Mouse (Mus musculus) kidney, adult 2 months (tissue): Measurements from ENCODE around the gene Fam178b. TPM values are rescaled to one million over a fixed set of nuclear protein-coding genes. Genes with fewer than 3 reads are reported as not detected.

Experiments
- DNase-seq: peaks from one replicate; pipeline ENCODE4 v3.0.0; 2021
- H3K27ac ChIP-seq: fragments of 200-500 bp; 2 replicates; pipeline ENCODE4 v1.5.1; 2012; ENCODE audit warnings: low read depth, low read length, control low read depth, inconsistent platforms; ENCODE audit not compliant: insufficient read depth
- H3K27me3 ChIP-seq: fragments of 200-500 bp; replicated peaks from 2 replicates; pipeline ENCODE4 v1.6.1; 2012; ENCODE audit warnings: mild to moderate bottlenecking, moderate library complexity, low read length, inconsistent platforms; ENCODE audit not compliant: control insufficient read depth, insufficient read depth
- H3K36me3 ChIP-seq: fragments of 200-500 bp; 2 replicates; pipeline ENCODE4 v1.6.1; 2012; ENCODE audit warnings: mild to moderate bottlenecking, moderate library complexity, low read length, inconsistent platforms; ENCODE audit not compliant: control insufficient read depth, insufficient read depth
- H3K4me1 ChIP-seq: fragments of 200-500 bp; 2 replicates; pipeline ENCODE4 v1.6.1; 2011; ENCODE audit warnings: low read length; ENCODE audit not compliant: control insufficient read depth, insufficient read depth
- H3K4me3 ChIP-seq: fragments of 200-500 bp; 2 replicates; pipeline ENCODE4 v1.5.1; 2011; ENCODE audit warnings: mild to moderate bottlenecking, low read depth, low read length, control low read depth; ENCODE audit not compliant: insufficient read depth
- CTCF ChIP-seq: fragments of 200-500 bp; conservative IDR thresholded peaks from 2 replicates; pipeline ENCODE4 v1.5.1; 2011; ENCODE audit warnings: low read depth, mild to moderate bottlenecking, control low read depth, low read length, moderate library complexity, mixed read lengths; ENCODE audit not compliant: insufficient read depth, insufficient read length
- POLR2A ChIP-seq: fragments of 200-500 bp; IDR thresholded peaks from one replicate; pipeline ENCODE4 v1.6.1; 2011; ENCODE audit warnings: low read depth, low read length, control low read depth
- WGBS: fragments of 180-500 bp; shearing (Covaris S2); methylation state at CpG from one replicate; pipeline ENCODE4 v1.1.7; 2018; 5-methylcytosine and 5-hydroxymethylcytosine counted together
- polyA plus RNA-seq: library from polyadenylated mRNA; depleted of rRNA; stranded (reverse); fragments of >200 nt; gene quantifications from 2 replicates; pipeline ENCODE4 v1.2.3, GENCODE M21; 2012

Gene Fam178b
- polyA plus RNA-seq, 1 experiment = 1.1 TPM

DNA sequence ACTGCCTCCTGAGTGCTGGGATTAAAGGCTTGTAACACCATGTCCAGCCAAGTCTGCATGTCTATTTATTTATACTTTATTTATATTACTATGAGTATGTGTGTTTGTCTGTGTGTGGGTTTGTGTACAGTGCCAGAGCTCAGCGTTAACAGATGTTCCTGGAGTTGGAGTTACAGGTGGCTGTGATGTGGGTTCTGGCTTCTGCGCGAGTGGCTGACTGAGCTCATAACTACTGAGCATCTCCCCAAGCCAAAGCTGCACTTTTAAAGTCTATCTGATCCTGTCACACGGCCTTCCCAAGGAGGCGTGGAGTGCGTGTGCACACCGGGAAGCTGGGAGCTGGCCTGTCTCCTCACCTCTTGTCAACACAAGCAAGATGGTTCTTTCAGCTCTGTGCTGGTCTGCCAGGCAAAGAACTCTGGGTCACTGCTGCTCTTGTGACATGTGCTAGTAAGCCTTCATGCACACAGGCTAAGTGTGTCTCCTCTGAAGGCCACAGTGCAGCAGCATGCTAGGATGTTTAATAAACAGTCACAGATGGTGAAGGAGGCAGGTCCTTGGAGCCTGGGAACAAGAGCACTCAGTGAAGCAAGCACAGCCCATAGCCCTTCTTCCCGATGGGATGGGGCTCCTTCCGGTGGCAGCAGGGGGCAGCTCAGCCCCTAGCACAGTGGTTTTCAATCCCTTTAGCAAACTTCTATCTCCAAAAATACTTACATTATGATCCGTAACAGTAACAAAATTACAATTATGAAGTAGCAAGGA, 87.6 kb downstream of the Fam178b start:
- Histone ChIP-seq H3K27me3 (no peaks in the 10 kb centered on the region), H3K4me3 (no peak overlapping the region), H3K27ac (no peak overlapping the region), H3K36me3 (no peaks in the 10 kb centered on the region), H3K4me1 (0 out of 2 replicates have a peak, but pooled peaks cover 3% of the 10 kb centered on the region)
- no peak for TF ChIP-seq POLR2A
- no peak for TF ChIP-seq CTCF
- WGBS = 69% methylated on average over 10 of the region's 10 CpGs
- DNase-seq = no peak

GRCm38 (mm10) chr1:36593099-36593498, 89.9 kb downstream of the Fam178b start:
- TF ChIP-seq CTCF (no peak), POLR2A (no peak)
- Histone ChIP-seq H3K36me3 (no peaks in the 10 kb centered on the region), H3K4me1 (peaks cover 10% of the 10 kb centered on the region; the same call in 1 of the 2 replicates), H3K27me3 (no peaks in the 10 kb centered on the region), H3K27ac (no peak overlapping the region), H3K4me3 (no peak overlapping the region)
- no peak for DNase-seq
- WGBS = 78% methylated on average over 1 of the region's 1 CpGs

GRCm38 (mm10) chr1:36591408-36591807, 91.6 kb downstream of the Fam178b start:
- no peak overlapping the region for H3K4me3 ChIP-seq
- no peak overlapping the region for H3K27ac ChIP-seq
- TF ChIP-seq POLR2A (no peak), CTCF (no peak)
- no peaks in the 10 kb centered on the region for H3K27me3 ChIP-seq
- DNase-seq = no peak
- peaks cover 10% of the 10 kb centered on the region; the same call in 1 of the 2 replicates for H3K4me1 ChIP-seq
- no peaks in the 10 kb centered on the region for H3K36me3 ChIP-seq
- 84% methylated on average over 2 of the region's 2 CpGs for WGBS

DNA sequence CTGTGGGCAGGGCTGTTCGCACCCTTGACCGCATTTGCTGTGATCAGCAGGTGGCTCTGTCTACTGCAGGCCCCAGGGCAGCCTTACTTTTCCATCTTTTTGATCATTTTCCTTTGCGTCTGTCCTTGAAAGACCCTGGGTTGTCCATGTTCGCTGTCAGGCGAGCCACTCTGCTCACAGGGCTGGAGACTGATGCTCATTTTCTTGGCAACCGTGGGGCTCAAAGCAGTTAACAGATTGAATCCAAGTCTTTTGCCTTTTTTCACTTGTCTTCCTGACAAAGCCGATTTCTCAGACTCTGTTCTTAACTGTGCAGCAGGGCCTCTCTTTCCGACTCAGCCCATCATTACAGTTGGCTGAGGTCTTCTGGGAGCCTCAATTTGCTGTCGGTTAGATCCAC, 92.3 kb downstream of the Fam178b start:
- TF ChIP-seq POLR2A (no peak), CTCF (no peak)
- no peaks in the 10 kb centered on the region for H3K27me3 ChIP-seq
- no peak overlapping the region for H3K4me3 ChIP-seq
- peaks cover 7% of the 10 kb centered on the region; the same call in 1 of the 2 replicates for H3K4me1 ChIP-seq
- H3K36me3 ChIP-seq = no peaks in the 10 kb centered on the region
- DNase-seq = no peak
- no peak overlapping the region for H3K27ac ChIP-seq
- 85% methylated on average over 9 of the region's 9 CpGs for WGBS

DNA sequence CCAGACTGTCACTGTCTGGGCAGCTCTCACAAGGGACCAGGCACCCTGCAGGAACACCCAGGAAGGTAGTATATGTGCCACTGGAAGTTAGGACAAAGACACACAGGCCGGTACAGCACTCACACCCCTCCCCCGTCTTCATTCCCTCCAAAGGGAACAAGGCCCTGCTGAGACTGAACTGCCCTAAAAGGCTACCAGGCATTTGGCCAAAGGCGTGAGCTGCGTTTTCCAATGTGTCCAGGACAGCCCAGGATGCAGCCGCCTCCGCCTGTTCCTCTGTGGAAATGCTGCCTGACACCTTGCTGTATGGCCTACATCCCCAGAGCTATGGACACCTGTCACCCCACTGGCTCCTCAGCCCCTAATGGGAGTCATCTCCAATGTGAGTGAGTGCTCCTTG, 93.5 kb downstream of the Fam178b start:
- DNase-seq = peak; percentile 83
- Histone ChIP-seq H3K27me3 (no peaks in the 10 kb centered on the region), H3K36me3 (no peaks in the 10 kb centered on the region), H3K4me1 (peaks cover 7% of the 10 kb centered on the region; the same call in 1 of the 2 replicates), H3K4me3 (no peak overlapping the region), H3K27ac (peak overlapping the region; percentile 36)
- 59% methylated on average over 6 of the region's 6 CpGs for WGBS
- TF ChIP-seq CTCF (no peak), POLR2A (no peak)

GRCm38 (mm10) chr1:36588476-36589450, 94.2 kb downstream of the Fam178b start:
- Histone ChIP-seq H3K4me3 (no peak overlapping the region), H3K36me3 (no peaks in the 10 kb centered on the region), H3K27ac (peak overlapping the region; percentile 36), H3K27me3 (no peaks in the 10 kb centered on the region), H3K4me1 (peaks cover 7% of the 10 kb centered on the region; the same call in 1 of the 2 replicates)
- TF ChIP-seq POLR2A (no peak), CTCF (no peak)
- DNase-seq = peak; percentile 47
- 53% methylated on average over 13 of the region's 13 CpGs for WGBS
